Mouse (Mus musculus): ENCODE measurements around the gene Rnf7. TPM values are rescaled to one million over a fixed set of nuclear protein-coding genes. Genes with fewer than 3 reads are reported as not detected.
"Not testable (repeated sequence)": the region's sequence is repeated elsewhere in the genome, so short reads cannot be mapped to it uniquely, and the experiment has no call there.

Gene Rnf7
- polyA plus RNA-seq, 1 experiment: 115 TPM

GRCm38 (mm10) chr9:96483028-96483427 lies 4.6 kb upstream of the Rnf7 start:
- Histone ChIP-seq H3K9me3 (replicated peaks; ENCODE audit: control insufficient read depth, insufficient read depth, low read length, poor library complexity, severe bottlenecking) (no peaks in the 10 kb centered on the region), H3K36me3 (ENCODE audit: control insufficient read depth, insufficient read depth, low read length, poor library complexity, severe bottlenecking) (no peaks in the 10 kb centered on the region), H3K27me3 (ENCODE audit: control insufficient read depth, insufficient read depth, low read length, poor library complexity, severe bottlenecking) (no peaks in the 10 kb centered on the region), H3K4me1 (ENCODE audit: control insufficient read depth, insufficient read depth, low read length) (peaks cover 3% of the 10 kb centered on the region), H3K9ac (ENCODE audit: low read depth, poor library complexity, severe bottlenecking) (no peak overlapping the region), H3K4me3 (ENCODE audit: low read depth, low read length) (no peak overlapping the region), H3K27ac (ENCODE audit: insufficient read depth, low read length) (no peak overlapping the region)
- no peak for TF ChIP-seq POLR2A (IDR thresholded peaks at IDR 0.05; ENCODE audit: insufficient read depth, low read length)

- Histone ChIP-seq H3K36me3 (ENCODE audit: control insufficient read depth, insufficient read depth, low read length, poor library complexity, severe bottlenecking) (peaks cover 13% of the 10 kb centered on the region), H3K27ac (ENCODE audit: insufficient read depth, low read length) (no peak overlapping the region)
- no peak for TF ChIP-seq POLR2A (IDR thresholded peaks at IDR 0.05; ENCODE audit: insufficient read depth, low read length)
- no peak for TF ChIP-seq EP300 (IDR thresholded peaks at IDR 0.05; ENCODE audit: insufficient read depth, low read depth, low read length)
- no peak for TF ChIP-seq CTCF (IDR thresholded peaks at IDR 0.05; ENCODE audit: low read depth, low read length)
Observed at GRCm38 (mm10) chr9:96472356-96472755, 6.1 kb downstream of the Rnf7 start.

GRCm38 (mm10) chr9:96471681-96472080 lies 6.8 kb downstream of the Rnf7 start:
- H3K4me1 ChIP-seq (ENCODE audit: control insufficient read depth, insufficient read depth, low read length); H3K27ac ChIP-seq (ENCODE audit: insufficient read depth, low read length); H3K27me3 ChIP-seq (ENCODE audit: control insufficient read depth, insufficient read depth, low read length, poor library complexity, severe bottlenecking); H3K4me3 ChIP-seq (ENCODE audit: low read depth, low read length); H3K9ac ChIP-seq (ENCODE audit: low read depth, poor library complexity, severe bottlenecking); H3K9me3 ChIP-seq (replicated peaks; ENCODE audit: control insufficient read depth, insufficient read depth, low read length, poor library complexity, severe bottlenecking): not testable (repeated sequence)
- H3K36me3 ChIP-seq (ENCODE audit: control insufficient read depth, insufficient read depth, low read length, poor library complexity, severe bottlenecking): peaks cover 13% of the 10 kb centered on the region

More at GRCm38 (mm10) chr9:96472356-96472755, 6.1 kb downstream of the Rnf7 start:
- Histone ChIP-seq H3K27me3 (ENCODE audit: control insufficient read depth, insufficient read depth, low read length, poor library complexity, severe bottlenecking) (no peaks in the 10 kb centered on the region), H3K4me1 (ENCODE audit: control insufficient read depth, insufficient read depth, low read length) (no peaks in the 10 kb centered on the region), H3K4me3 (ENCODE audit: low read depth, low read length) (no peak overlapping the region), H3K9me3 (replicated peaks; ENCODE audit: control insufficient read depth, insufficient read depth, low read length, poor library complexity, severe bottlenecking) (no peaks in the 10 kb centered on the region), H3K9ac (ENCODE audit: low read depth, poor library complexity, severe bottlenecking) (no peak overlapping the region)

- H3K4me1 ChIP-seq (ENCODE audit: control insufficient read depth, insufficient read depth, low read length): no peaks in the 10 kb centered on the region
- H3K4me3 ChIP-seq (ENCODE audit: low read depth, low read length): no peak overlapping the region
- peaks cover 13% of the 10 kb centered on the region for H3K36me3 ChIP-seq (ENCODE audit: control insufficient read depth, insufficient read depth, low read length, poor library complexity, severe bottlenecking)
- no peaks in the 10 kb centered on the region for H3K27me3 ChIP-seq (ENCODE audit: control insufficient read depth, insufficient read depth, low read length, poor library complexity, severe bottlenecking)
- TF ChIP-seq EP300 (IDR thresholded peaks at IDR 0.05; ENCODE audit: insufficient read depth, low read depth, low read length) (no peak), CTCF (IDR thresholded peaks at IDR 0.05; ENCODE audit: low read depth, low read length) (no peak), POLR2A (IDR thresholded peaks at IDR 0.05; ENCODE audit: insufficient read depth, low read length) (no peak)
- no peak overlapping the region for H3K9ac ChIP-seq (ENCODE audit: low read depth, poor library complexity, severe bottlenecking)
- H3K27ac ChIP-seq (ENCODE audit: insufficient read depth, low read length): no peak overlapping the region
- no peaks in the 10 kb centered on the region for H3K9me3 ChIP-seq (replicated peaks; ENCODE audit: control insufficient read depth, insufficient read depth, low read length, poor library complexity, severe bottlenecking)
Observed at GRCm38 (mm10) chr9:96470266-96470974, 8.1 kb downstream of the Rnf7 start.

- TF ChIP-seq EP300 (IDR thresholded peaks at IDR 0.05; ENCODE audit: insufficient read depth, low read depth, low read length) (no peak), CTCF (IDR thresholded peaks at IDR 0.05; ENCODE audit: low read depth, low read length) (no peak), POLR2A (IDR thresholded peaks at IDR 0.05; ENCODE audit: insufficient read depth, low read length) (no peak)
- H3K36me3 ChIP-seq (ENCODE audit: control insufficient read depth, insufficient read depth, low read length, poor library complexity, severe bottlenecking): peaks cover 13% of the 10 kb centered on the region
- H3K27ac ChIP-seq (ENCODE audit: insufficient read depth, low read length): no peak overlapping the region
- no peaks in the 10 kb centered on the region for H3K27me3 ChIP-seq (ENCODE audit: control insufficient read depth, insufficient read depth, low read length, poor library complexity, severe bottlenecking)
- H3K9me3 ChIP-seq (replicated peaks; ENCODE audit: control insufficient read depth, insufficient read depth, low read length, poor library complexity, severe bottlenecking): no peaks in the 10 kb centered on the region
- no peak overlapping the region for H3K9ac ChIP-seq (ENCODE audit: low read depth, poor library complexity, severe bottlenecking)
- H3K4me3 ChIP-seq (ENCODE audit: low read depth, low read length): no peak overlapping the region
- H3K4me1 ChIP-seq (ENCODE audit: control insufficient read depth, insufficient read depth, low read length): no peaks in the 10 kb centered on the region
Observed at GRCm38 (mm10) chr9:96469556-96470265, 8.8 kb downstream of the Rnf7 start.

GRCm38 (mm10) chr9:96463708-96464107 lies 14.8 kb downstream of the Rnf7 start:
- H3K27me3 ChIP-seq (ENCODE audit: control insufficient read depth, insufficient read depth, low read length, poor library complexity, severe bottlenecking): no peaks in the 10 kb centered on the region
- no peak overlapping the region for H3K27ac ChIP-seq (ENCODE audit: insufficient read depth, low read length)
- H3K36me3 ChIP-seq (ENCODE audit: control insufficient read depth, insufficient read depth, low read length, poor library complexity, severe bottlenecking): no peaks in the 10 kb centered on the region
- no peak overlapping the region for H3K4me3 ChIP-seq (ENCODE audit: low read depth, low read length)
- peaks cover 8% of the 10 kb centered on the region for H3K9me3 ChIP-seq (replicated peaks; ENCODE audit: control insufficient read depth, insufficient read depth, low read length, poor library complexity, severe bottlenecking)
- H3K4me1 ChIP-seq (ENCODE audit: control insufficient read depth, insufficient read depth, low read length): no peaks in the 10 kb centered on the region
- no peak overlapping the region for H3K9ac ChIP-seq (ENCODE audit: low read depth, poor library complexity, severe bottlenecking)
- TF ChIP-seq POLR2A (IDR thresholded peaks at IDR 0.05; ENCODE audit: insufficient read depth, low read length): no peak

All from ES-Bruce4 (cell line).